Mouse (Mus musculus) stomach, embryonic 14.5 days (tissue): ENCODE data around the gene Ltbp2. TPM values are rescaled to one million over a fixed set of nuclear protein-coding genes. Genes with fewer than 3 reads are reported as not detected.
A peak's percentile ranks its signal among the peaks of the same experiment; 100 is the strongest.

ENCODE experiments used
- ATAC-seq: fragments of 200-750 bp; cut with Nextera tagmentation; 2 replicates; pipeline ENCODE4 v1.8.0; 2017; ENCODE audit warnings: low read depth, moderate TSS enrichment; ENCODE audit not compliant: insufficient number of reproducible peaks, insufficient read depth, low FRiP score
- H3K27ac ChIP-seq: fragments of 300-500 bp; sonication (generic); 2 replicates; pipeline ENCODE4 v1.5.1; 2014; ENCODE audit warnings: mild to moderate bottlenecking, low read length, moderate library complexity, mixed read lengths
- H3K27me3 ChIP-seq: fragments of 300-500 bp; sonication (generic); 2 replicates; pipeline ENCODE4 v1.6.1; 2014; ENCODE audit warnings: low read length, control low read depth, mixed read lengths; ENCODE audit not compliant: control insufficient read depth, insufficient read depth
- H3K36me3 ChIP-seq: fragments of 300-500 bp; sonication (generic); 2 replicates; pipeline ENCODE4 v1.6.1; 2014; ENCODE audit warnings: mild to moderate bottlenecking, control low read depth, low read length, moderate library complexity, mixed read lengths; ENCODE audit not compliant: control insufficient read depth, insufficient read depth
- H3K4me1 ChIP-seq: fragments of 300-500 bp; sonication (generic); 2 replicates; pipeline ENCODE4 v1.6.1; 2014; ENCODE audit warnings: low read length, control low read depth, mixed read lengths; ENCODE audit not compliant: control insufficient read depth, insufficient read depth
- H3K4me2 ChIP-seq: fragments of 300-500 bp; sonication (generic); replicated peaks from 2 replicates; pipeline ENCODE4 v1.6.1; 2014; ENCODE audit warnings: low read depth, low read length, control low read depth
- H3K4me3 ChIP-seq: fragments of 300-500 bp; sonication (generic); 2 replicates; pipeline ENCODE4 v1.5.1; 2014; ENCODE audit warnings: low read depth, low read length, control low read depth
- H3K9ac ChIP-seq: fragments of 300-500 bp; sonication (generic); replicated peaks from 2 replicates; pipeline ENCODE4 v1.6.1; 2014; ENCODE audit warnings: low read depth, mild to moderate bottlenecking, control low read depth, low read length, moderate library complexity, mixed read lengths
- H3K9me3 ChIP-seq: fragments of 300-500 bp; sonication (generic); 2 replicates; pipeline ENCODE4 v1.6.1; 2016; ENCODE audit warnings: low read depth, low read length, control low read depth; ENCODE audit not compliant: control insufficient read depth
- WGBS: fragments of 180-500 bp; shearing (Covaris S2); extraction: QIAGEN DNeasy Blood & Tissue Kit; methylation state at CpG from one replicate; pipeline ENCODE4 v1.1.7; 2014; 5-methylcytosine and 5-hydroxymethylcytosine counted together
- polyA plus RNA-seq: library from polyadenylated mRNA; unstranded; fragments of >200 nt; fragmentation: Nextera tagmentation; extraction: Ambion mirVana; gene quantifications from 2 replicates; pipeline ENCODE4 v1.2.1, GENCODE M21; 2014

Ltbp2 gene
- polyA plus RNA-seq, 1 experiment from 2014 or later: 0.36 TPM

DNA sequence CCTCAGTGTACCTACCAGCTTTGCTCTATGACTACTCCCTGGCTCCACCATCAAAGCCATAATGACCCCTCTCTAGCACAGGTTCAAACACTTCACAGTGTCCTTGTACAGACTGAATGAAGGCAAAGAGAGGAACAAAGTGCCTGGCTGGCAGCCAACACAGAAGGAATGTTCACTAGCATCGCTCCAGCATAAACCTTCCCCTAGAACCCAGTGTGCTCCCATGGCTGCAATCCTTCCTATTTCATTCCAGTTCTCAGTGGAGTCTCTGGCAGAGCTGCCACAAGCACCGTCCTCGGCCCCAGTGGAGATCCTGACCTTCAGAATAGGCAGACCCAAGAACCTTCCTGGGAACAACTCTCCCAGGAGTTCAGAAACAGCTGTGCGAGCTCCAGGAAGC lies 75.9 kb downstream of the Ltbp2 start:
- ATAC-seq: no peak
- WGBS: 45% methylated on average over 4 of the region's 4 CpGs
- no peak overlapping the region for H3K27ac ChIP-seq
- H3K9me3 ChIP-seq: no peaks in the 10 kb centered on the region
- no peak overlapping the region for H3K9ac ChIP-seq
- no peaks in the 10 kb centered on the region for H3K27me3 ChIP-seq
- no peak overlapping the region for H3K4me3 ChIP-seq
- no peaks in the 10 kb centered on the region for H3K36me3 ChIP-seq
- H3K4me2 ChIP-seq: no peak overlapping the region
- peaks cover 6% of the 10 kb centered on the region; the same call in 1 of the 2 replicates for H3K4me1 ChIP-seq

GRCm38 (mm10) chr12:84799086-84799485 lies 77.2 kb downstream of the Ltbp2 start:
- no peak overlapping the region for H3K9ac ChIP-seq
- H3K4me2 ChIP-seq: no peak overlapping the region
- H3K27ac ChIP-seq: no peak overlapping the region
- WGBS: 90% methylated on average over 13 of the region's 13 CpGs
- peaks cover 3% of the 10 kb centered on the region; the same call in 1 of the 2 replicates for H3K4me1 ChIP-seq
- ATAC-seq: no peak
- H3K4me3 ChIP-seq: no peak overlapping the region
- H3K27me3 ChIP-seq: no peaks in the 10 kb centered on the region
- H3K9me3 ChIP-seq: no peaks in the 10 kb centered on the region
- H3K36me3 ChIP-seq: no peaks in the 10 kb centered on the region

- no peak overlapping the region for H3K4me3 ChIP-seq
- ATAC-seq: no peak
- H3K9me3 ChIP-seq: no peaks in the 10 kb centered on the region
- H3K27ac ChIP-seq: no peak overlapping the region
- H3K4me1 ChIP-seq: no peaks in the 10 kb centered on the region
- 84% methylated on average over 8 of the region's 8 CpGs for WGBS
- no peaks in the 10 kb centered on the region for H3K36me3 ChIP-seq
- no peak overlapping the region for H3K4me2 ChIP-seq
- H3K9ac ChIP-seq: no peak overlapping the region
- H3K27me3 ChIP-seq: no peaks in the 10 kb centered on the region
Observed at GRCm38 (mm10) chr12:84794647-84795046, 81.7 kb downstream of the Ltbp2 start.

DNA sequence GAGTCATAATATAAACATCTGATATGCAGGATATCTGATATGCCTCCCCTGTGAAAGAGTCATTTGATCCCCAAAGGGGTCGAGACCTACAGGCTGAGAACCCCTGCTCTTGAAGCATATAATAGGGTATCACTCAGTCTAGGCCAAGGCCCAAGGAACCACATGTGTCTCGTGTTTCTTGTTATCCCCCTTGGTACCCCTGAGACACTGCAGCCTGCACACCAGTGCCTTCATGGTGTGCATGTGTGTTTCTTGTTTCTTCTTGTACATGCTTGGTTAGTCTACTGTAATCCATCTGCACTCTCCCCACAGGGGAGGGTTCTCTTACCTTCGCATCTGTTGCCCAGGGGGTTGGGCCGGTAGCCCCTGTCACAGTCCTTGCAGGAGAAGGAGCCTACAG lies 83.7 kb downstream of the Ltbp2 start:
- 80% methylated on average over 4 of the region's 4 CpGs for WGBS
- Histone ChIP-seq H3K4me2 (no peak overlapping the region), H3K9me3 (no peaks in the 10 kb centered on the region), H3K27ac (no peak overlapping the region), H3K27me3 (no peaks in the 10 kb centered on the region), H3K4me1 (no peaks in the 10 kb centered on the region), H3K4me3 (no peak overlapping the region), H3K9ac (no peak overlapping the region), H3K36me3 (no peaks in the 10 kb centered on the region)
- ATAC-seq: no peak

GRCm38 (mm10) chr12:84790853-84791252 lies 85.5 kb downstream of the Ltbp2 start:
- ATAC-seq: no peak
- 37% methylated on average over 10 of the region's 10 CpGs for WGBS
- Histone ChIP-seq H3K9me3 (no peaks in the 10 kb centered on the region), H3K36me3 (no peaks in the 10 kb centered on the region), H3K4me1 (no peaks in the 10 kb centered on the region), H3K9ac (no peak overlapping the region), H3K4me2 (no peak overlapping the region), H3K27me3 (no peaks in the 10 kb centered on the region), H3K4me3 (no peak overlapping the region), H3K27ac (no peak overlapping the region)

- Histone ChIP-seq H3K4me1 (peaks cover 5% of the 10 kb centered on the region; the same call in 1 of the 2 replicates), H3K36me3 (no peaks in the 10 kb centered on the region), H3K9me3 (no peaks in the 10 kb centered on the region), H3K4me3 (no peak overlapping the region), H3K9ac (no peak overlapping the region), H3K27ac (no peak overlapping the region), H3K27me3 (no peaks in the 10 kb centered on the region), H3K4me2 (no peak overlapping the region)
- 76% methylated on average over 5 of the region's 5 CpGs for WGBS
- ATAC-seq: no peak
Observed at GRCm38 (mm10) chr12:84786091-84786490, 90.2 kb downstream of the Ltbp2 start.

GRCm38 (mm10) chr12:84784604-84785381 lies 91.5 kb downstream of the Ltbp2 start:
- H3K27me3 ChIP-seq: no peaks in the 10 kb centered on the region
- 19% methylated on average over 25 of the region's 25 CpGs for WGBS
- H3K4me3 ChIP-seq: no peak overlapping the region
- H3K4me2 ChIP-seq: peak overlapping the region; percentile 27; the same call in 1 of the 2 replicates
- no peak overlapping the region for H3K9ac ChIP-seq
- H3K36me3 ChIP-seq: no peaks in the 10 kb centered on the region
- H3K9me3 ChIP-seq: no peaks in the 10 kb centered on the region
- peaks cover 5% of the 10 kb centered on the region; the same call in 1 of the 2 replicates for H3K4me1 ChIP-seq
- H3K27ac ChIP-seq: no peak overlapping the region
- ATAC-seq: peak; percentile 88

- H3K36me3 ChIP-seq: no peaks in the 10 kb centered on the region
- no peak overlapping the region for H3K9ac ChIP-seq
- no peaks in the 10 kb centered on the region for H3K27me3 ChIP-seq
- H3K27ac ChIP-seq: no peak overlapping the region
- H3K9me3 ChIP-seq: no peaks in the 10 kb centered on the region
- no peak overlapping the region for H3K4me2 ChIP-seq
- no peak overlapping the region for H3K4me3 ChIP-seq
- no peak for ATAC-seq
- peaks cover 11% of the 10 kb centered on the region; the same call in 1 of the 2 replicates for H3K4me1 ChIP-seq
Observed at GRCm38 (mm10) chr12:84776229-84776628, 100.1 kb downstream of the Ltbp2 start.
